Mouse (Mus musculus): ENCODE measurements around the gene Fam102a.

Fam102a gene

DNA sequence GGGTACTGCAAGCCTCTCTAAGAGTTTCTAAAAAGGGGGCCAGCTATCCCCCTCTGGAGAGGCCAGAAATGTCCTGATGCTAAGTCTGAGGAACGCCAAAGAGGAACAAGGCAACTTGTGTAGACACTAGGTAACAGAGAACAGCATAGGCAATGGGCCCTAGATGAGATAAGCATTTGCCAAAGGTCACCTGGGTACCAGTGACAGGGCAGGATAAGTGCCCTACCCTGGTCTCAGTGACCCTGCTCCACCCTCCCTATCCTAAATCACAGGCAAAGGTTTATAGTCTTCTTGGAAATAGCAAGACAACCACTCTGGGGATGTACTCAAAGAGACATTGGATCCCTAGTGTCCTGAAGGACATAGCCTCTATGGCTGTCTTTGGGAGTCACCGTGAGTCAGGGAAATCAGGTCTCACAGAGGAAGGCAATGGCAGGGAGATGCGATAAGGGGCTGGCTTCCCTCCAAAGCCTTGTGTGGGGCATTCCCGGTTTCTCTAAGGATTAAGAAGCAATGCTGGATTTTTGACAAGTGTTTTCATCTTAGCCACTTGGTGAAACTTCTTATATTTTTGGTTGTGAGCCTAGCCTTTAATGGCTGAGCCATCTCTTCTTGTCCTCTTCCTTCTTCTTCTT is 17.8 kb upstream of the Fam102a start:
- DNase-seq = no peak

DNA sequence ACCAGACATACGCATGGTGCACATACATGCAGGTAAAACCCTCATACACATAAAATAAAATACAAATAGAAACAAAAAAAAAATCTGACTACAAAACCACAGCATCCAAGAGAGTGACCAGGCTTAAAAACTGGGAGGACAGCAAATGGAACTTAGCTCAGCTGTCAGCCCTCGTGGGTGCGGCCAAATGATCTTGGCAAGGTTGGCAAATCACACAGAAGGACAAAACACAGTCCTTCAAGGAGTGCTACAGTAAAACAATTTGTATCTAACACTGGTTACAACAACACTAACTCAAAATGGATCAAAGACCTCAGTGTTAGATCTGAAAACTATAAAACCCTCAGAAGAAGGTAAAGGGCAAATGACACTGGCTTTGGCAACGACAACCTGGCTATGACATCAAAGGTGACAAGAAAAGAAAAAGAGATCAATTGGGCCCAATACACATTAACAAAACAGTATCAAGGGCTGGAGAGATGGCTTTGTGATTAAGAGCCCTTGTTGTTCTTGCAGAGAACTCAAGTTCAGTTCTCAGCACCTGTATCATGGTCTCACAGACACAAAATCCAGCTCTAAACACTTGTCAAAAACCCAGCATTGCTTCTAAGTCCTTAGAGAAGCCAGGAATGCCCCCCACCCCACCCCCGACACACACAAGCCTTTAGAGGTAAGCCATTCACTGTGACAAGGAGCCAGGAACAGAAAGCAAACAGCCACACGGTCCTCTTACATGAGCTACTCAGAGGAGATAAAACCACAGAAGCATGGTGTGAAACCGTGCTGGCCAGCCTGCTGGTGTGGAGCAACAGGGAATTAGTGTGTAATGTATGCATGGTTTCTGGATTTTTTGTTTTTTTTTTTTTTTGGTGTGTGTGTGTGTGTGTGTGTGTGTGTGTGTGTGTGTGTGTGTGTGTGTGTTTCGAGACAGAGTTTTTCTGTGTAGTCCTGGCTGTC is 14.8 kb upstream of the Fam102a start:
- no peak for DNase-seq

DNA sequence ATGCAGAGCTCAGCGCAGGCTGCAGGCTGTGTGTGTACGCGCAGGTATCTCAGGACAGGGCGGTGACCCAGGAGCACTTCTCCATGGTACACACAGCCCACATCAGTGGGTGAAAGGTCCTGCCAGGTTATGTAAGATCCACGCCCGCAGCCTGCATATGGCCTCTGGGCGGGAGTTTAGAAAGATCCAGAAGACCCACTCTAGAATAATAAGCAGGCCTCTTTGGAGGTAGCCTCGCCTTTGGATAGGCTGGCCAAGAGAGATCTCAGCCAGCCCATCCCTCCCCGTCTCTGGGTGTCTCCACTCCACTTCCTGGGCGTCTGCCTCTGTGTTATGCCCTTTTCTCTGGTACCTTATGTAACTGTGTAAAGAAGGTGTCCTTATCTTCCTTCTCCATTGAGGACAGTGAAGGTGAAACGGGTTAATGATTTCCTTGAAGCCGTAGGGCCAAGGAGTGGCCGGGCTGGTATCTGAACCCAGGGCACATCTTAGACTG is 10.5 kb upstream of the Fam102a start:
- no peak for DNase-seq

DNA sequence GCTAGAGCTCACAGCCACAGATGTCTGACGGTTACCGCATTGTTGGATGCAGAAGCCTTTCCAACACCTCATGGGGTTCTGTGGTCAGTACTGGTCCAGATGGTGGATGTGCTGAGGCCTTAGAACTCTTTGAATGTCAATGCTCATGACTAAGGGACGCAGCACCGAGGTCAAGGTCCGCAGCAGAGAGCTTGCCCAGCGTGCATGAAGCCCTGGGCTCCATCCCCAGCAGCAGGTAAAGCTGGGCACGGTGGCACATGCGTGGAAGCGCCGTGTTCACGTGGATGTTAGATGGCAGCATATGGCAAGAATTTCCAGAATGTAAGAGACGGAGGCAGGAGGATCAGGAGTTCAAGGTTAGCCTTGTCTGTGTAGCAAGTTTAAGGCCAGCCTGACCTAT is 9.3 kb upstream of the Fam102a start:
- no peak for DNase-seq

DNA sequence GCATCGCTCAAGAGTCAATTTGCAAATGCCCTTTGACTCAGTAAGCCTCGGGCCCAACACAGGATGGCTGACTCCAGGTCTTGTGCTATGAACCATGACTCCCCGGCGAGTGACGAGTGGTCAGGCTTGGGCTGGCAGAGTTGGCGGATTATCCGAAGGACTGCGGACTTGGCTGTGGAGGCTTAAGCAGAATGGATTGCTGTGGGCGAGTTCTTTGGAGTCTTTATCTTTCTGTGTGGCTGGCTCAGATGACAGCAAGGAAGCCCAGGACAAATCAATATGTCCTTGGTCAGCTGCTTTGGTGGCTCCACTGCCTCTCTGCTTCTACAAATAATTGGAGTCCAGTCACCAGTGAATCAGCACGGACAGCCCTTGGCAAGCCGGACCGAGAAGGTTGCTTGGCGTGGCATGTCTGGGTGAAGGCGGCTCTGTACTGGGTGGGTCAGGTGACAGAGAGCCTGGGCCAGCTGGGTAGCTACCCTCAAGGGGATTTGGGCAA is 7.6 kb upstream of the Fam102a start:
- no peak for DNase-seq

DNA sequence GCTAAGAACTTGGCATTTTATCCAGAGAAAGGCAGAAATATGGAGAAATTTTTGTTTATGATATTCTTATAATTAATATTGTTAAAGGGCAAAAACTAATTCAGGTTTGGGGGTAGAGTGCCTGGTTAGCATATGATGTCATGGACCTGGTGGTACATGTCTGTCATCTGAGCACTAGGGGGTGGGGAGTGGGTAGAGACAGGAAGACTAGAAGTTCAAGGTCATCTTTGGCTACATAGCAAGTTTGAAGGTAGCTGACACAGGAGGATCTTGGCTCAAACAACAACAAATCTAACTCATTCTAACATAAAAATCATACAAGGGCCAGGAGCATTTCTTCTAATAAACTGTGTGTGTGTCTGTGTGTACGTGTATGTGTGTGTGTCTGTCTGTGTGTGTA is 6.8 kb upstream of the Fam102a start:
- no peak for DNase-seq

DNA sequence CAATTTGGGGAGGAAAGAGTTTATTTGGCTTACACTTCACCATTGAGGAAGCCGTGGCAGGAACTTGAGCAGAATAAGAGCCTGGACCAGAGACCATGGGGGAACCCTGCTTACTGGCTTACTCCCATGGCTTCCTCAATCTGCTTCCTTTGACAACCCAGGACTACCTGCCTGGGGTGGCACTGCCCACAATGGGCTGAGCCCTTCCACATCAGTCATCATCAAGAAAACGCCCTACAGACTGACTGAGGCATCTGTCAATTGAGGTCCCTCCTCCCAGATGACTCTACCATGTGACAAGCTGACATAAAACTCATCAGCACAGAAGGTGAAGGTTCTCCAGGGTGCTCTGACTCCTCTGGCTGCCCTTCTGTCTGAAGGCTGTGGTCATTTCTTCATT is 4.7 kb upstream of the Fam102a start:
- DNase-seq = no peak

DNA sequence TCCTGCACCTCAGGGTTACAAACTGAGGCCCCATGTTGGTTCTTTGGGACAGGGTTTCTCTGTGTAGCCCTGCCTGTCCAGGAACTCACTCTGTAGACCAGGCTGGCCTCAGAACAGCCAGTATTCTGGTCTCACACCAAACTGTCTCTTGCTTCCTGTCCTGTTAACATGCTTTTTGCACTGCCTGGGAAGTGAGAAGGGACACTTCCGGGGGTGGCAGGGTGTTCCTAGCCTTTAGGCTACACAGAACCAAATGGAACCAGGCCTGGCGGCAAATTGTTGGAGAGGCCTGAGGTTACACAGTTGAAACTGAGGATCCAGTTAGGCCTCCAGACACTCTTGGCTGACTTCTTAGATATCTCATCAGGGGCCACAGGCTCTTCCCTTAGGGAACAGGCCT is 2.0 kb upstream of the Fam102a start:
- DNase-seq = peak; percentile 35

DNA sequence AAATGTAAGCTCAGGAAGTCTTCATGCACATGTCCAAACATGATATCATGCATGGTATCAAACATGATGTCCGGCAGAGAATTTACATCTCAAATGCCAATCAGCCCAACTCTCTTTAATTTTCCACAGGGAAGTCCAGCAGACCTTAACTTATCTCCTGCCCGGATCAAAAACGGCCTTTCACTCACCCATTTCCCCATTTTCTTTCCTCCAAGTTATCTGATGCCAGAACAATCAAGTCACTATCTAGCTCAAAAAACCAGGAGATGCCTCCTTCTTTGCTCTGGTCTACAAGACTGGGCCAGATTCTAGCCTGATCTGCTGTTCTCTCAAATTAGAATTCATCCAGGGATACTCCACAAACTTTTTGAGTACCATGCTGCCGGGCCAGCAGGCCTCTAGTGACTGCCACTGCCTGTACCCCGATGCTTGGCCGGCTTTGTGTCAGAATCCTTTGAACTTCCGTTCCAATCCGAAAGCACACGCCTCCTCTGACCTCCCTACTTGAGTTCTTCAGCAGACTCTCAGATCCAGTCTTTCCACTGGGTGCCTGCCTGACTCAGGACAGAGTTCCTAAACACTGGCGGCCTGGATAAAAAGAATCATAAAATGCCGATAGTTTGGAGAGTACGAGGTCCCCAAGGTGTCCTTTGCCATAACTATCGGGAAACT is 935 bp upstream of the Fam102a start:
- peak; percentile 45 for DNase-seq

DNA sequence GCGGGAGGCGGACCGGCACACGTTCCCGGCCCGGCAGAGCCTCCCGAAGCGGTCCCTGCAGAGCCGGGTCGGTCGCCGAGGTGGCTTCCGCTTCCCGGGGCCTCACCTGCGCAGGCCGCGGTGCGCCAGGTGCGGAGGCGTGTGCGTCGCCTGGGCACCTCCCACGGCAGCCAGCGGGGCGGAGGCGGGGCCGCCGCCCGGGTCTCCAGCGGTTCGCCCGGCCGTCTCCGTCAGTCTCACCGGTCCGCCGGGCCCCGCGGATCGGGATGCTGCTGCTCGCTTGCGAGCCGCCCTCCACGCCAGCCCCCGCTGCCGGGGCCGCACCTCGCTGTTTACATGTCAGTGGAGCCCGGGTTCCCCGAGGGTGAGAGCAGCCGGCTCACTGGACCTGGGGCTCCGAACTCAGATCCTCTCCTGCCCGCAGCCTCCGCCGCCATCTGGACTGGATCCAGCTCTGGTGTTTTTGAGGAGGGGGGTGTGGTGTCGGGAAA is 414 bp downstream of the Fam102a start:
- DNase-seq = peak; percentile 81

DNA sequence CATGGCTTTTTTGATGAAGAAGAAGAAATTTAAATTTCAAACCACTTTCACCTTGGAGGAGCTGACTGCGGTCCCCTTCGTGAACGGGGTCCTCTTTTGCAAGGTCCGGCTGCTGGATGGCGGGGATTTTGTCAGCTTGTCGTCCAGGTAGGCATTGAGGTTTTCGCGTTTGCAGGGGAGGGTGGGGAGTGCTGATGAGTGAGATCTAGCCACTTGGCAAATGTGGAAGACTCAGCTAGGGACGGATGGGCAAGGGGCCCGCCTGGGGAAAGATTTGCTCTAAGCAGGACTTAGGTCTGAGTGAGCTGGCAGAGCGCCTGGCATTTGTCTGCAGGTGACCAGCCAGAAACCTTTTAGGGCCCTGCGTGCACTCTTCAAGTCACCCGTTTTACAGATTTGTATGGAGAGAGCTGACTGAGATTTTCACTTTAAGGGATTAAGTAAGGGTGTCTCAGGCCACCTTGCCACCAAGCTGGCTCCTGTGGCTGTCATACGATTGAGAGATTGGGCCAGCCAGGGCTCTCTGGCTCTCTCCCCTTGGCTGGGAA is 1.0 kb downstream of the Fam102a start:
- no peak for DNase-seq

DNA sequence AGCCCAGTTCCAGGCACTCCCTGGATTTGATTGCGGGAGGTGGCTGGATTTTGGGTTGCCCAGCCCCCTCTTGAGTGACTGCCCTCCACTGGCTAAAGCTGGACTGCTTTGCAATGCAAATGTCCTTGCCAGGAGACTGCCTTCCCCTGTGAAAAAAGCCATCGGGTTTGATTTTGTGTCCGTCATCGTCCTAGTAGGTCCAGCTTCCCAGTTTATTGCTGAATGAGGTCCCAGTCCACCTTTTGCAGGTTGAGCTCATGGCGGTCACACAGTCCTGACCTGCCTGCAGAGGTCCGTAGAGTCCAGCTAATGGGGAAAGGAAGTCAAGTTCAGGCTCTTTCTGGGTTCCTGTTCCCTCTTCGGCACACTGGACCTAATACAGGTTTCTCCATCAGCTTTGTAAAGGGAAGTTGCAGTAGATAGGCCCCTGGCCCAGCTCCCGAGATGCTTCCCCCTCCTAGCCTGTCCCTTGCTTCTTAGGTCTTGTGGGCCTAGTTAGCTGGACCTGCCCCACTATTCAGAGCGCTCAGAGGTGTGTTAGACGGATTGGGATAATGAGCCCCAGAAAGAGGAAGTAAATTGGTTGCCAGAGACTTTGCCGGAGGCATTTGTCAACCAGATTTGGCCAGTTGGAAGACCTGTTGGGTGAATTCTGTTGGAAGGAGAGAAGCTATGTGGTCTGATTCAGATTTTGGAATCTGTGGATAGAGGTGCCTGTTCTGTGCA is 1.7 kb downstream of the Fam102a start:
- peak; percentile 81 for DNase-seq

DNA sequence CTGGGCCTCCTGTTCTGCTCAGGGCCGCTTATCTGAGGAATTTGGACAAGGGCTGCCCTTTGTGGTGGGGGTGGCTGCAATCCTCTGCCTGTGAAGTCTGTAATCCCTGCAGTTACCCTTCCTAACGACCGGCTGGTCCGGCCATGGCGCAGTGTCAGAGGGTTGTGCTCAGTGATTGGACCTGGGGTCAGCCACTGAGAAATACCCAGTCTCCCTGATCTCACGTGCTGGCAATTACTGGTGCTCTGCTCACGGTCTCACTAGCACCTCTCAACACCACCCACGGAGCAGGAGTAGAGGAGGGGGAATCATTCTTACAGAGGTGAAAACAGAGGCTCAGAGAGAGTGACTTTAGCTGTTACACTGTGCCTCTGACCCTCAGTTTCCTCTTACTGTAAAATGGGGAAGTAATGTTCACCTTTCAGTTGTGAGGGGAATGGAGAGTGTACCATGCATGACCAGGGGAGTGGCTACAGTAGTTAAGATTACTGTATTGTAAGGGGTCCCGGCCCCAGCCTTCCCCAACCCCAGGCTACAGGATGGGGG is 2.3 kb downstream of the Fam102a start:
- peak; percentile 65 for DNase-seq

DNA sequence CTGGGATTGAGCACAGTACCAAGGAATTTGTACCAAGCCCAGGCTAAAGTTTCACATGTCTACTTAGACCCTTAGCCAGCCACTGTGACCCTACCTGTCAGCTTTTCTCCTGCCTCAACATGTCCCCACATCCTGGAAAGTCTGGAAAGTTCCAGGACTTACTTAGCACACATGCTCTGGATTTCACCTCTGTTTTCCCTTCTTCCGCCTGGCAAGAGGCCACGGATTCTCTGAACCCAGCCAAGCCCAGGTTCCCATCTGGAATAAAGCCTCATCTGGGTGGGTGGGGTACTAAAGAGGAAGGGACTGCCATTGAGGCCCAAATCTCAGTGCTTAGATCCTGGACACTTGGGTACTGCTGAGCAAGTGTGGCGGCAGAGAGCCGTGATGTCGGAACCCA is 2.8 kb downstream of the Fam102a start:
- DNase-seq = peak; percentile 57

DNA sequence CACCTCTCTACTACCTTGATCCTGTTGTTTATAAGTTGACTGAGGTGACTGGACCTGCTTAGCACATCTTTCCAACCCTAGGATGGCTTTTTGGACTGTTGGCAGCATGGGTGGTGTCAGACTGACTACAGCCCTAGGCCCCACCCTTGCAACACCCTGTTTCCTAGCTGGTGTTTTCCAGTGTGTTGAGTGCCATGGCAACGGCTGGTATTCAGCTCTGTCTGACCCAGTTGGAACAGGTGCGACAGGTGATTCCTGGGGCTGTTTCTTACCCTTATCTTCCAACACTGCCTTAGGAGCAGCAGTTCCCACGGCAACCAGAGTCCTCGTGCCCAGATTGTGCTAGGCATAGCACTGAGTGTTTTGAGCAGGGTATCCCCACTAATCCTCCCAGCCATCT is 3.3 kb downstream of the Fam102a start:
- DNase-seq = peak; percentile 47

DNA sequence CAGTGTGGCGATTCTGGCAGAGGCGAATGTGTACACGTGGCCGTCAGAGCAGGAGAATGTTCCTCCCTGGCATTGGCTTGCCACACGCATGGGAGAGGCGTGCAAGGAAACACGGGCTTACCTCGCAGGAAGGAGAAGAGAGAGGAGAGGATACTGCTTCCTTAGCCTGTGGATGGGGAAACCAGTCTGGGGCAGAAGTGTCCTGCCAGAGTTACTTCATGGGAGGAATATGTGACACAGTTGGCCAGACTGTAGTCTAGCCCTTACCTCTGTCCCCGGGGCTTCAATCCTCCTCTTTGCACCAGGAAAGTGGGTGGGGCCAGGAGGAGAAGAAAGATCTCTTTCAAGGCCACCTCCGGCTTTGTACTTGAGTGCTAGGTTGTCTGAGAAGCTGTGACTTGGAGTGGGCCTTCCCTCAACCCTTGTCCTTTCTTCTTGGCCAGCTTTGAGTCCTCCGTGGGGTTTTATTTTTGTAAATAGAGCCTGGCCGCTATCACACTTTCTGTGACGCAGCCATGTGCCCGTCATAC is 4.4 kb downstream of the Fam102a start:
- DNase-seq = peak; percentile 42

DNA sequence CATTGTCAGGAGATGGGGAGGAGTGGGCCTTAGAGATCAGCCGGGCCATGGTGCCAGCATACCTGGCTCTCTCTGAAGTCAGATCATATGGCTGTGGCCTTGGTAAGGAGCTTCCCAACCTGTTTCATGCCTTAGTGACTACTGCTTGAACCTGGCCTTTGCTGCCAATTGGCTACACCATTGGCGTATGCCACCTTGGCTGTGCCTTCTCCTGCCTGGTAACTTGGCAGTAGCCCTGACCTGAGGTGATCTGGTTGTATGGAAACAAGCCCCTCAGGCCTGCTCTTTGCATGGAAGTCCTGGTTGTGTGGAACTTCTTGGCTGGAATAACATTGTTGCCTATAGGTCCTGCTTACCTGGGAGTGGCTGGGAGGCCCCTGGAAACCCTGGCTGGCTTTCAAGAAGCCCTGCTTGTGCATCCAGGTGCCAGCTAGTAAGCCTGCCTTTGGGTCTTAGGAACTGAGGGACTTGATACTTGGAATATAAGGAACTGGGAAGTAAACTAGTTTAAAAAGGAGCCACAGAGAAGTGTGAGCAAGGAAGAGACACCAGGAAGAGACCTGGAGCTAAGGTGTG is 6.3 kb downstream of the Fam102a start:
- DNase-seq = peak; percentile 89

DNA sequence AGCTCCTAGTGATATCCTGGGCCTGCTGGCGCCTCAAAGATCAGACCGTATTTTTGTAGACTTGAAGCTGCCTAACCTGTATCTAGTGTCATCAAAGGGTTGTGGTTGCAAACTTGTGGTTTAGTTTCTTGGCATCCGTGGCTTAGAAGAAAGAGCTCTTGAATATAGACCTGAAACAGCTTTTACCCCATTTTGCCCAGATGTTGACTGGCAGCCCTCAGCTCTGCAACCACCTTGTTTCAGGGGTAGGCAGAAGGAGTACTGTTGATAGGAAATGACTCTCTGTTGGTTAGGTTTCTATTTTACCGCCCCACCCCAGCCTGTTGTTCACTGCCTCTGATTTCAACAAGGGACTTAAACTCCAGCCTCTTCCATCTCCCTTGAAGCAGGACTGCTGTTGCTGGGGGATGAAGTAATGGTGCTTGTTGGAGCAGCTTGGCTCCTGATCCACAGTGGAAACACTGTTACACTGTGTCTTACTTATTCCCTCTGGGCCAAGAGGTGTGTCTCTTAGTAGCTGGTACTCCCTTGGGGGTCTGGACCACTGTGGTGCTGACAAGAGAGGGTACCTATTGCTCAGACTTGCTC is 6.9 kb downstream of the Fam102a start:
- DNase-seq = peak; percentile 39

DNA sequence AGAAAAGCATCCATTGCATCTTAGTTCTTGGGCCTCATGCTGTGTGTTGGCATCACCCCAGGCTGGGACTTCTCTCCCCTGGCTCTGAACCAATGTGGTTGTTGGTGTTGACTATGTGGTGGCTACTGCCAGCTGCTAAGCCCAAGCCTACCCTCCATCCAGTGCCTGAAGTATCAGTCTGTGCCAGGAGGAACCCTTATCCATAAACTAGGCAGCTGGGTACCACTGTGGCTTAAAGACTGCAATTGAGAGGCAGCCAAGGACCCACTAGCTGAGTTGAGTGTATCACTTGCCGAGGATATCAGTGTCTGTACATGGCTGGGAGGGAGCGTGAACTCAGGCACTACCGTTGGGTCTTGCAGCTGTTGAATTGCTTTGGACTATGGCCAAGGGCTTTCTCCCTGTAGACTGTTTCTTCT is 7.9 kb downstream of the Fam102a start:
- peak; percentile 61 for DNase-seq

DNA sequence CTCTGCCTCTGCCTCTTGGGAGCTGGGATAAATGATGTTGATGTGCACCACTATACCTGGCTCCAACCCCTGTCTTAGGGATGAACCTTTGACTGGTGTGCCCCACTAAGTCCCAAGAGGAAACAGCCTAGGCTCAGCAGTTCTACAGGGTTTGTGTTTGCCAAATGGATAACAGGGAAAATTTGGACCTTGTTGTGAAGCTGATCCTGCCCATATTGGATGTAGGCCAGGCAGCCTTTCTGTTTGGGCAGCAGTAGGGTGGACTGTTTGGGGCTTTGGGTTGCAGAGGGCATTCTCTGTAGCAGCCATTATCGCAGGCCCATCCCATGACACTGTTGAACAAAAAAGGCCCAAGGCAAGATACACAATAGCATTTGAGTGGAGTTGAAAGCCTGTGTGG is 11.8 kb downstream of the Fam102a start:
- peak; percentile 20 for DNase-seq

DNA sequence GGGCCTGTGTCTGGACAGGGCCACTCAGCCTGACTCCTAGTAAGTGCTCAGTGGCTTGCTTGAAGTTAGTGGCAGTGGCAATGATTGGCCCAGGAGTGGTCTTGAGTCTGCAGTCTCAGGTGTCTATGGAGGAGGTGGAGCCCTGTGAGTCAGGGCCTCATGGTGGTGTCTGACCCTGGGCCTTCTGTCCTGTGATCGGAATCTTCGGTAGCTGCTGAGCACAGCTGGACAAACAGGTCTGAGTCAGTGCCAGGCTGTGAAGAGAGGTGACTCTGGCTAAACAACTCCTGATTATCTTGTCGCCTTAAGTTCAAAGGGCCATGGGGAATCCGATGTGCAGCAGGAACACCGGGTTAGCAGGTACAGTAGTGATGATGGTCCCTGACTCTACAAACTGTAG is 12.2 kb downstream of the Fam102a start:
- DNase-seq = peak; percentile 12
